Mouse (Mus musculus) ES-Bruce4 (cell line): ENCODE data around the gene Mok. TPM values are rescaled to one million over a fixed set of nuclear protein-coding genes. Genes with fewer than 3 reads are reported as not detected.

Source experiments
- H3K27ac ChIP-seq: 2 replicates; pipeline ENCODE4 v1.5.1; 2012; ENCODE audit warnings: low read length, inconsistent platforms; ENCODE audit not compliant: insufficient read depth
- H3K27me3 ChIP-seq: 2 replicates; pipeline ENCODE4 v1.6.1; 2012; ENCODE audit warnings: mild to moderate bottlenecking, low read length, inconsistent platforms; ENCODE audit not compliant: control insufficient read depth, poor library complexity, insufficient read depth, severe bottlenecking
- H3K36me3 ChIP-seq: 2 replicates; pipeline ENCODE4 v1.6.1; 2012; ENCODE audit warnings: inconsistent platforms, mild to moderate bottlenecking, low read length, moderate library complexity; ENCODE audit not compliant: control insufficient read depth, poor library complexity, insufficient read depth, severe bottlenecking
- H3K4me1 ChIP-seq: one replicate; pipeline ENCODE4 v1.8.1; 2011; ENCODE audit warnings: low read length; ENCODE audit not compliant: control insufficient read depth, insufficient read depth
- H3K4me3 ChIP-seq: 2 replicates; pipeline ENCODE4 v1.5.1; 2011; ENCODE audit warnings: low read depth, mild to moderate bottlenecking, low read length
- H3K9ac ChIP-seq: 2 replicates; pipeline ENCODE4 v1.6.1; 2012; ENCODE audit warnings: low read depth, mild to moderate bottlenecking, inconsistent platforms; ENCODE audit not compliant: poor library complexity, severe bottlenecking
- H3K9me3 ChIP-seq: replicated peaks from 2 replicates; pipeline ENCODE4 v1.6.1; 2012; ENCODE audit warnings: mild to moderate bottlenecking, low read length, inconsistent platforms; ENCODE audit not compliant: control insufficient read depth, poor library complexity, insufficient read depth, severe bottlenecking
- CTCF ChIP-seq: IDR thresholded peaks from one replicate; pipeline ENCODE4 v1.8.1; 2011; ENCODE audit warnings: low read depth, low read length
- EP300 ChIP-seq: IDR thresholded peaks from 2 replicates; pipeline ENCODE4 v1.6.1; 2011; ENCODE audit warnings: low read depth, low read length; ENCODE audit not compliant: insufficient read depth
- POLR2A ChIP-seq: IDR thresholded peaks from one replicate; pipeline ENCODE4 v1.8.1; 2011; ENCODE audit warnings: low read length; ENCODE audit not compliant: insufficient read depth
- polyA plus RNA-seq: library from polyadenylated mRNA; stranded (reverse); fragments of >200 nt; gene quantifications from 2 replicates; pipeline ENCODE4 v1.2.4, GENCODE M21; 2011; ENCODE audit warnings: low read depth; ENCODE audit not compliant: missing spikeins, insufficient read depth, insufficient read length

The Mok gene
- polyA plus RNA-seq, 1 experiment, result 33.4 TPM

DNA sequence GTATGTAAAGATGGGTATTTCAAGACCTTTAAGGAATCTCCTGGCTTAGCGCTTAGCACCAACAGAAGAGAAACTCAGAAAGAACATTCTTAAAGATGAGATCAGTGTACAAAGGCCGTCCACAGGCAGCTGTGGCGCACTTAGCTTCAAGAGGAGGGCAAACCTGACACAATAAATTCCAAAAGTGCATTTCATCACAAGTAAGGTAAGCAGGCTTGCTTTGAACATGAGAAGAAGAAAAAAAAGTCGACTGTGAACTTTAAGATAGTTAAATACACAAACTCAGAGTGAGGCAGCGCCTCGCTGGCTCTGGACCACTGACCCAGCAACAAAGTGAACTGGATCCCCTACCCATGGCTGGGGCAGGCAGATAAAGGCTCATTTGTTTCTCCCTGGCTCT is 4.0 kb downstream of the Mok start:
- no peak for TF ChIP-seq CTCF
- TF ChIP-seq EP300, result no peak
- no peak for TF ChIP-seq POLR2A
- peak overlapping the region; percentile 98 for H3K27ac ChIP-seq
- H3K9me3 ChIP-seq, result no peaks in the 10 kb centered on the region
- peak overlapping the region; percentile 55 for H3K4me3 ChIP-seq
- no peaks in the 10 kb centered on the region for H3K36me3 ChIP-seq
- no peaks in the 10 kb centered on the region for H3K27me3 ChIP-seq
- H3K4me1 ChIP-seq, result peaks cover 6% of the 10 kb centered on the region
- peak overlapping the region; percentile 79 for H3K9ac ChIP-seq

DNA sequence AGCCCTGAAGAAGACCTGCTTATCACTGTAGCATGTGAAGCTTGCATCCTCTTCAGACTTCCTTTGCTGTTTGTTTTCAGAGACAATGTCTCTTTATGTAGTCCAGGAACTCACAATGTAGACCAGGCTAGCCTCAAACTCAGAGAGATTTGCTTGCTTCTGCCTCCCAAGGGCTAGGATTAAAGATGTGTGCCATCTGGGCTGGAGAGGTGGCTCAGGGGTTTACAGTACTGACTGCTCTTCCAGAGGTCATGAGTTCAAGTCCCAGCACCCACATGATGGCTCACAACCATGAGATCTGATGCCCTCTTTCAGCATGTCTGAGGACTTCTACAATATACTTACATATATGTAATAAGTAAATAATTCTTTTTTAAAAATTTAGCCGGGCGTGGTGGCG is 5.6 kb downstream of the Mok start:
- no peaks in the 10 kb centered on the region for H3K9me3 ChIP-seq
- H3K36me3 ChIP-seq, result no peaks in the 10 kb centered on the region
- TF ChIP-seq POLR2A, result no peak
- TF ChIP-seq CTCF, result no peak
- no peak for TF ChIP-seq EP300
- H3K27me3 ChIP-seq, result no peaks in the 10 kb centered on the region
- H3K27ac ChIP-seq, result no peak overlapping the region
- peaks cover 6% of the 10 kb centered on the region for H3K4me1 ChIP-seq
- no peak overlapping the region for H3K9ac ChIP-seq
- no peak overlapping the region for H3K4me3 ChIP-seq

DNA sequence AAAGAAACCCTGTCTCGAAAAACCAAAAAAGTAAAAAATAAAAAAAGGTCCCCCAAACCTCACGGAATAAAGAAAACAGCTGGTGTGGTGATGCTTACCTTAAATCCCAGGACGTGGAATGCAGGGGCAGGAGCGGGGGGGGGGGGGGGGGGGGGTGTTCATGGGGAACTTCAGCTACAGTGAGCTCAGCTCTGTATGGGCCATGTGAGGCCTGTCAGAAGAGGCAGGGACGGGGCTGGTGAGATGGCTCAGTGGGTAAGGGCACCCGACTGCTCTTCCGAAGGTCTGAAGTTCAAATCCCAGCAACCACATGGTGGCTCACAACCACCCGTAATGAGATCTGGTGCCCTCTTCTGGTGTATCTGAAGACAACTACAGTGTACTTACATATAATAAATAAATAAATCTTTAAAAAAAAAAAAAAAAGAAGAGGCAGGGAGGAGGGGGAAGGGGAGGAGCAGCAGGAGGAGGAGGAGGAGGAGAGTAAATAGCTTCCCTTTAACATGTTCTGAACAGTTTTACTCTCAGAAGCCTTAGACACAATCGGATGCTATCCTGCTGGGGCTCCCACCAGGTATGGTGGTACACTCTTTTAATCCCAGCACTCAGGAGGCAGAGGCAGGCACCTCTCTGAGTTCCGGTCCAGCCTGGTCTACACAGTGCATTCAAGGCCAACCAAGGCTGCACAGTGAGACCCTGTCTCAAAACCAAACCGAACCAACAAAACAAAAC is 10.3 kb downstream of the Mok start:
- H3K4me3 ChIP-seq, result no peak overlapping the region
- H3K9ac ChIP-seq, result no peak overlapping the region
- H3K27me3 ChIP-seq, result no peaks in the 10 kb centered on the region
- peaks cover 3% of the 10 kb centered on the region for H3K4me1 ChIP-seq
- no peaks in the 10 kb centered on the region for H3K36me3 ChIP-seq
- H3K27ac ChIP-seq, result no peak overlapping the region
- no peaks in the 10 kb centered on the region for H3K9me3 ChIP-seq
- TF ChIP-seq CTCF (no peak), POLR2A (no peak), EP300 (no peak)

DNA sequence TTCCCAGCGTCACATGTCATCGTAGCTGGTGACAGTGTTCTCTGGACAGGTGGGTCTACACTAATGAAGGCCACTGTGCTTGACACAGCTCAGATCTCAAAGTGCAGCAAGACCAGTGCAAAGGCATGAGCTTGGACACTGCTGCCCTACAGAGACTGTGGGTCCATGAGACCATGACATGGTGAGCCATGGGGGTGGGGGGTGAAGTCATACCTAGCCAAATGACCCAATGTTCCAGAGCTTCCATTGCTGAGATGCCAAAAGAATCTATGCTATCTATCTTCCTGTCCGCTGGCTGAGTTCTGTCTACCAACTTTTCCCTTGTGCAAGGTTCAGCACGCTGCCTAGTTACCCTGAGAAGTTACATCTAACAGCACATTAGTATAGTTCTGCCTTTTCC is 11.8 kb downstream of the Mok start:
- TF ChIP-seq EP300, result no peak
- TF ChIP-seq CTCF, result no peak
- no peak for TF ChIP-seq POLR2A
- H3K27ac ChIP-seq, result no peak overlapping the region
- no peaks in the 10 kb centered on the region for H3K27me3 ChIP-seq
- H3K4me1 ChIP-seq, result no peaks in the 10 kb centered on the region
- H3K9ac ChIP-seq, result no peak overlapping the region
- no peaks in the 10 kb centered on the region for H3K36me3 ChIP-seq
- H3K9me3 ChIP-seq, result no peaks in the 10 kb centered on the region
- no peak overlapping the region for H3K4me3 ChIP-seq

DNA sequence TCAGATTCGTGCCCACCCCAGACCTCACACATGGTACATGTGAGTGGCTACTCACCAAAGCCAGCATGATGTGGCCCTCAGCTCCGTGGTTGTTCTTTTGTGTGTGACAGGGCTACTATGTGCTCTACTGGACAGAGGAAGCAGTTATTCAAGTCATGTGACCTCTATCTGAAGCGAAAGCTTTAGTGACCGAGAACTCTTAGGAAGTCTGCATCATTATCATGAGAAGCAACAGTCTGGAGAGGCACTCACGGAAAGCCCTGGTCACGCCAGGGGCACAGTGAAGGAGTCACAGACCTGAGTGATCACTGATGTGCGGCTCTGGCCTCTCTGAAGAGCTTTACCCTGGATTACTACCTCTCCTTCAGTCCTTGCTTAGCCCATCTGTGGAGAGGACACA is 18.4 kb downstream of the Mok start:
- TF ChIP-seq POLR2A (no peak), CTCF (no peak), EP300 (no peak)
- Histone ChIP-seq H3K27me3 (no peaks in the 10 kb centered on the region), H3K36me3 (no peaks in the 10 kb centered on the region), H3K4me3 (no peak overlapping the region), H3K27ac (no peak overlapping the region), H3K9me3 (no peaks in the 10 kb centered on the region), H3K9ac (no peak overlapping the region), H3K4me1 (no peaks in the 10 kb centered on the region)

DNA sequence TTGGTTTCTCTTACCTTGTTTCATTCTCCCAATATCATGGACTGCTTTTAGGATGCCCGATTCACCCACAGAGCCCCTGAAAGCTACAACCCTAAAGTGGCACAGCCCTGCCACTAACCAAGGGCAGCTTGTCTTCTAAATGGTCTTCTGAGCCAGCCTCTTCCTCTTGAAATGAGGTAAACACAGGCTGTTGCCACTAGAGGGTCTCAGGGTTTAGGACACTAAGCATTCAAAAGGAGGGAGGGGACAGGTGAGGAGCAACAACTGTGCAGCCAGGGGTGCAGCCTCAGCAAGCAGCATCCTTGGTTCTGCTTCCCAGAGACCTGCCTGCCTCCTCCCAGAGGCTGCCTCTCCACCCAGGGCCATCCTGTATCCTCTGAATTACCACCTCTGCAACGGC is 19.0 kb downstream of the Mok start:
- no peak overlapping the region for H3K27ac ChIP-seq
- no peaks in the 10 kb centered on the region for H3K4me1 ChIP-seq
- TF ChIP-seq CTCF, result peak; percentile 9
- no peak for TF ChIP-seq POLR2A
- no peak for TF ChIP-seq EP300
- no peaks in the 10 kb centered on the region for H3K36me3 ChIP-seq
- no peaks in the 10 kb centered on the region for H3K9me3 ChIP-seq
- no peaks in the 10 kb centered on the region for H3K27me3 ChIP-seq
- H3K9ac ChIP-seq, result no peak overlapping the region
- H3K4me3 ChIP-seq, result no peak overlapping the region
